Mouse (Mus musculus): ENCODE results near the gene Atp2c2.

Gene Atp2c2

DNA sequence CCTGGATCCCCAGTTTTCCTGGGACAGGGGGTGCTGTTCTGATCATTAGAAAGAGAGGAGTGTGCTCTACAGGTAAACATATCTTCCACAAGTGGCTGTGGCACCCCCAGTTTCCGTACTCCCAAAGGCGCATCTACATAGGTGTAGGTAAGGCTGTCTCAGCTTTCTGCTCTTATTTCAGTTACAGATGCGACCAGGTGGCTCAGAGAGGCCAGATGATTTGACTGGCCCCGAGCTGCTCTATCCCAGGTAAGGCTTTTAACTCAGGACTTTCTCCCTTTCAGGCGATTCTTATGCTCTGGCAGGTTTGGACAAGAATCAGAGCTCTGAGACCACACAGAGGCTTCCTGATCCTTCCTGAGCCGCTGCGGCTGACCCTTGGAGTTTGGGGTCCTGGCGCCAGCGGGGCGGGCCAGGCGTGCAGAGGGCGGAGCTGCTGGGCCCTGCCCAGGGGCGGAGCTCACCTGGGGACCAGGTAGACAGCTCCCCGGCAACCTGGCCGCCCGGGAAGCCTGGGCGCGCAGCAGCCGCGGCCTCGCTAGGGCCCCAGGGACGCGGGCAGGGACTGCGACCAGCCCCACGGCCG lies at the start of gene Atp2c2:
Atp2c2 (plus strand) TSS at position 461 of the 586 bp plus-strand sequence.
- DNase-seq (ENCODE audit: low spot score), result peak; percentile 55

DNA sequence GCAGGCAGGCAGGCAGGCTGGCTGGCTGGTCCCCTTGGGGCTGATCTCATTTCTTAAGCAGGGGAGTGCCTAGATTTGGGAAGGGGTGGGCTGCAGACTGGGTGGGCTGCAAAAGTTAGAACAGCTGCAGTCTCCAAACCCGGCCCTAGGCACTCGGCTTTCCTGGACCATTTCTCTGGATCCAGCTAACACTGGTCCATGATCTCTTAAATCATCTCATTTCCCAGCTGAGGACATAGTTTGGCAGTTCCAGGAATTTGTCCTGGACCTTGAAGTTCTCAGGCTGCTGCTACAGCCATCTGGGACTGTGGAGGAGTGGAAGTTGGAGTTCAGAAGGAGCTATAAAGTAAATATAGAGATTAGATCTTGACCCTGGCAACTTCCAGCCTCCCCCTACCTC lies 48.5 kb upstream of the Atp2c2 start:
- no peak for DNase-seq (ENCODE audit: low spot score)

DNA sequence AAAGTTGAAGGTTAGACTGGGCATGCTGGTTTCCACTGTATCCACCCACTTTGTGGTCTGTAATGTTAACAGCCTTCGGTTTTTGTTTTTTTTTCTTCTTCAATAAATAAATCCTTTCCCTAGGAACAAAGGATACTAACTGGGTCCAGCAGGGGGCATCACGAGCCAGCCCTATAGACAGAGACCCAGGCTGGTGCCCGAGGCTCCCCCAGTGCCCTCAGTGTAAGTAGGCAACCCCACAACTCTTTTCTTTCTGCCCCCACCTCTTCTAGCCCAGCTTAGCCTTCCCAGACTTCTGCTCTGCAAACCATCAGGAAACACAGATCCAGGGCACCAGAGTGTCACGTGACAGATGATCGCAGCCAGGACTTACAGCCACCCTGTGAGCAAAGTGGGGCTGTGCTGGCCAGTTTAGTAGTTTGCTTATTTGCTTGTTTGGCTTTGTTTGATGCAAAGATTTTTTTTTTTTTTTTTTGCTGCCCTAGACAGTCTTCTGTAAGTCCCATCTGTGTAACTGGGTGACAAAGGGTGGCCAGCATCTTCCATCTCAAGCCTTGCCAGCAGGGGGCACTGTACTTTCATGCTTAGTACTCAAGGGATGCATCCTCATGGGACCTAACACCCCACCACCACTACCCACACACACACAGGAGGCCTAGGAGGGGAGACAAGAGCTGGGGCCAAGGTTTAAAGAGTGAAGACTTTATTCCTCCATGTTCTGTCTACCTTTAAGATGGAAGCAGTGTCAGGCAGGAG lies 42.9 kb upstream of the Atp2c2 start:
- peak; percentile 53 for DNase-seq (ENCODE audit: low spot score)

DNA sequence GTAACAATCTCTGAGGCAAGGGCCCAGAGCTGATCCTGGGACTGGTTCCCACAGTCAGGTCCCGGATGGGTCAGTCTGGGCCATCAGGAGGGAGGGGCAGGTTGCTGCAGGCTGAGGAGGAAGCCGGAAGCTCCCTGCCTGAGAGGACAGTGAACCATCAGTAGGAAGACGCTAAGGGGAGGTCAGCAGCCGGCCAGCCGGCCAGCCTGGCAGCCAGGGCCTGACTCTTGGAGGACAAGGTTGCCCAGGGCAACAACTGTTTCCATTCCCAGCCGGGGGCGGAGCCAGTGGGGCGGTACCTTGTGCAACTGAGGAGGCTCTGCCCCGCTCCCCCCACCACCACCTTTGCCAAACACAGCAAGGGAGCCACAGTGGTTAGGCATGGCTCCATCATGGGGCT lies 38.7 kb upstream of the Atp2c2 start:
- DNase-seq (ENCODE audit: low spot score), result peak; percentile 56

DNA sequence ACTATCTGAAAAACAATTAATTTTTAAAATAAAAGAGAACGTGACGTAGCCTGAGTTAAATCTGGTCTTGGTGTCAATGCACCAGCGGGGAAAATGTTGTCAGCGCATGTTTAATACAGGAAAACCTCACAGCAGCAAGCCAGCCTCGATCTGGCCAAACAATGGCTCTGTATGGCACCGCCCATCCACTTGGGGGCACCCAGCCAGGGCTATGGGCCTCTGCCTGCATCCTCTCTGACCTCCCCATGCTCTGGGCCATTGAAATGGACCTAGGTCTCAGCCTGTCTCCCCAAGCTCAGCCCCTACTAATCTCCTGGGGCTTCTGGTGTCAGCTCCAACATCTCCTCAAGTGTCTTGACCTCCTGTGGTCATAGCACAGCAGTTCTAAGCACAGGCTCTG lies 37.9 kb upstream of the Atp2c2 start:
- no peak for DNase-seq (ENCODE audit: low spot score)

DNA sequence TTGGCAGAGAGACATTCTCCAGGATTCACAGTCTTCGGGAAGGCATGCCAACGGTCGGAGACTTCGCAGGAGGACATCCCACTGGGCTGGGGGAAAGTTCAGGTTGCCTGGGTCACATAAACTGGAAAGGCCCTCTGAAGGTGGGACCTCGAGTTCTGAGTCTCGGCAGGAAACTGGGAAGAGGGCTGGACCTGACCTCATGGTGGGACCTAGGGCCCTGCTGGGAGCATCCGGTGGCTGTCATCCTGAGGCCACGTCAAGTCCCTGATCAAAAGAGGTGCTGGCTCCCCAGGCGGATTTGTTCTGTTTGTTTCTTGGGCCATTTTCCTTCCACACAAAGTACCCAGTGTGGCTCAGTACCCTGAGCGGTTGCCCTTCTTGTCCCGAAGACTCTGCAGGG lies 36.4 kb upstream of the Atp2c2 start:
- no peak for DNase-seq (ENCODE audit: low spot score)

DNA sequence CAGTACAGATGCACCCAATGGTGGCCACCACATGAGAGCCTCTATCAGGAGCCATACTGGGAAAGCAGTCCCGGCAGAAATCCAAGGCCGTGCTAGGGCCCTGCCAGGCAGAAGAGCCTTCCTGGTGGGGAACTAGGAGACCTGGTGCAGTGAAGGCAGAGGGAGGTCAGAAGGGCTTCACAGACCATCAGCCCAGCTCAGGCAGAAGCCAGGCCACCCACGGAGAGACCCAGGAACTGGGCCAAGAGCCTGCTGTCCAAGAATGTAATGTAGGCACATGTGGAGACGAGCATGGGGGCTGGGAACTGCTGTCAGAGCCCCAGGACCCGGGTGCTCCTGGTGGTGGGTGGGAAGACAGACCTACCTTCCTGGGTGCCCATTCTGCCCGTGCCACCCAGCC lies 34.5 kb upstream of the Atp2c2 start:
- peak; percentile 40 for DNase-seq (ENCODE audit: low spot score)

DNA sequence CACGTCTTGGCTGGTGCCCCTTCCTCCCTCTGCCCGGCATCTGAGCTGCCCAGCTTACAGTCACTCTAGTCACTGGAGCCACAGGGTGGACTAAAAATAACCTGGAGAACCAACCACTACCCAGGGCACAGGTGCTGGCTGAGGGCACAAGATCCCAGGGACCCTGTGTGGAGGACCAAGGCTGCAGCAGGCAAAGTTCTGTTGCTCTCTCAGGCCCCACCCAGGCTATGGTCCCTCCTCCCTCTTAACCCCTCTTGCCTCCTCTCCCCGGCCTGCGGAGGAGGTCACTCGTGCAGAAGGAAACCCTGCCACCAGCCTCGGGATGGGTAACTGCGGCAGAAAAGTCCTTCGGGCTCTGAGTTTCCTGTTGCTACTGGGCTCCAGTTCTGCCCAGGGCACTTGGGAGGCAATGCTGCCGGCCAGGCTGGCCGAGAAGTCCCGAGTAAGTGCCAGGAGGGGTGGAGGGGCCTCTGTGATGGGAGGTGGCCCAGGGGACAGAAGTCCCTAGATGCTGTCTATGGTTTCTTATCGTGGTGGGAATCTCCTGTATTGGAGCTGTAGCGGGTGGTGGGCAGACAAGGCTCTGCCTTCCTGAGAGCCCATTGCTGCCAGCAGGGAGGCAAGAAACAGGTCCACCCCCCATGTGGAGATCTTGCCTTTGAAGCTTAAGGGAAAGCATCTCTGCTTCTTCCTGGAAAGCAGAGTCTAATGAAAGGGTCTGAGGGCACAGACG lies 33.4 kb upstream of the Atp2c2 start, which contains the start of gene Wfdc1:
Wfdc1 (plus strand) TSS at position 147 of the 733 bp plus-strand sequence.
- DNase-seq (ENCODE audit: low spot score), result peak; percentile 36

DNA sequence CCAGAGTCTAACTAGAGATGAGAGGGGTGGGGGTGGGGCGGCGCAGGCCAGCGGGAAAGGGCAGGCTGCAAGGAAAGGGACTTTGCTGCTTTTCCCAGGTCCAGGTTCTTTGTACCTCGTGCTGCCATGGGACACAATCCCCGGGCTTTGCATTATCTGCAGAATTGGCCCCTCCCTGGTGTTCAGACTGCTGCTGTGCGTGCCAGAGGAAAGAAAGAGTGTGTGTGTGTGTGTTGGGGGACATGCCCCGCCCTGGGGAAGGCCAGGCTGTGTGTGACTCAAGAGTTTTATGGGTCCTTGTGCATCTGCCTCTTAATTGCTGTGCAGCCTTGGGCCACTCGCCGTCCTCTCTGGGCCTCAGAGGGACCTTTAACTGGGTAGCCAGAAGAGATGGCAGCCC lies 31.4 kb upstream of the Atp2c2 start:
- no peak for DNase-seq (ENCODE audit: low spot score)

DNA sequence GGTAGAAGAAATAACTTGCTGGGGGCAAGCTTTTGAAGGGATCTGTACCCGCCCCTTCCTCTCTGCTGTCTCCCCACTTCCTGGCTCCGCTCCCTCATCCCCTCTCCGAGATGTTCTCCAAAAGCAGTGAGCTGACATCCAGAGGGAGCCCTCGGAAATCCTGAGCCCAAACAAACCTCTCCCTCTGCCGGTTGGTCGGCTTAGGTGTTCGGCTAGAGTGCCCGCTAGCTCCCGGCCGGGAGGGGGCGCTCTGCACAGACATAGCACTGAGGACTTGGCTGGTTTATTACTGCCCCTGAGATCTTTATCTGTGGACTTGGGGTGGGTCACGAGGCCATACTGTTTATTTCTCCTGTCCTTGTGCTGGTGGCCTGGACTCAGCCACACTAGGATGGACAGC lies 30.5 kb upstream of the Atp2c2 start:
- DNase-seq (ENCODE audit: low spot score), result peak; percentile 46

DNA sequence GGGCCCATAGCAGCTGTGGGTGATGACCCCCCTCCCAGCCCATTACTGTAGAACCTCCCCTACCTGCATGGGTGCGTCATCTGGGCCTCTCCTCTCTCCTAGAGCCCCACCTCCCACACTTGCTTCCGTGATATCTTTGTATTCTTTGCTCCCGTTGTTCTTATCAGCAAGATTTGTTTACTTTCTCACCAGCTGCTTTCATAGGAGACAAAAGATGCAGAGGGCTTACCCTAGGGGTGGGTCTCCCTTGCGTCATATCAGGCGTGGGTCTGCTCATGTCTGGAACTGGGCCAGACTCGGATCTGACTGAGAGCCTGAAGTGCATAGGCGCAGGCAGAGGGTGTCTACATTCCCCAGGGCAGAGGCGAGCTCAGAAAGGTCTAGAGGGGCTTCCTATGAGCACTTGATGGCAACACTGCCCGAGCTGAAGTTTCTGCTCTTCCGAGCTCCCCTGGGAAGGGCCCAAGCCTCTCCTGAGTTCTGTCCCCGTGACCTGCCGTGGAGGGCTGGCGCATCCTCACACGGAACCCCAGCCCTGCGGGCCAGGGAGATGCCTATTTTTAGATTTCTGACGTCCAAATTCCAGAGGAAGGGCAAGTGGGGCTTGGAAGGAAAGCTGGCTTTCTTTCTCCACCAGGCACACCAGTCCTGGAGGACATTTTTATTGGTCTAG lies 29.3 kb upstream of the Atp2c2 start:
- DNase-seq (ENCODE audit: low spot score), result peak; percentile 69

DNA sequence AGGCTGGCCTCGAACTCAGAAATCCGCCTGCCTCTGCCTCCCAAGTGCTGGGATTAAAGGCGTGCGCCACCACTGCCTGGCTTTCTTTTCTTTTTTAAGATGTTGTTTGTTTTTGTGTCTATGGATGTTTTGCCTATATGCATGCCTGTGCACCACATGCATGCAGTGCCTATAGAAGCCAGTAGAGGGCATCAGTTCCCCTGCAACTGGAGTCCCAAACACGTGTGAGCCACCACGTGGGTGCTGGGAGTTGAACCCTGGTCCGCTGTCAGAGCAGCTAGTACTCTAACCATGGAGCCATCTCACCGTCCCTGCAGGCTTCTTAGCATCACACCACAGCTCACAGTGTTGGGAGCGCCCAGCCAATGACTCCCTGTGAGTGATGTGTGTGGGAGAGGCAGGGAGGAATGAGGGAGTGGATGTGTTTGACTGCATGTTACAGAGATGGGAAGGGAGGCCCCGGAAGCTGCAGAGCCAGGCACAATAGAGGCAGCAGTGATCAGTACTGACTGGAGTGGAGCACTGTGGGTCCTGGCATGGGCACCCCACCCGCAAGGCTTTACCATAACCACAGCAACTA lies 25.7 kb upstream of the Atp2c2 start:
- no peak for DNase-seq (ENCODE audit: low spot score)

DNA sequence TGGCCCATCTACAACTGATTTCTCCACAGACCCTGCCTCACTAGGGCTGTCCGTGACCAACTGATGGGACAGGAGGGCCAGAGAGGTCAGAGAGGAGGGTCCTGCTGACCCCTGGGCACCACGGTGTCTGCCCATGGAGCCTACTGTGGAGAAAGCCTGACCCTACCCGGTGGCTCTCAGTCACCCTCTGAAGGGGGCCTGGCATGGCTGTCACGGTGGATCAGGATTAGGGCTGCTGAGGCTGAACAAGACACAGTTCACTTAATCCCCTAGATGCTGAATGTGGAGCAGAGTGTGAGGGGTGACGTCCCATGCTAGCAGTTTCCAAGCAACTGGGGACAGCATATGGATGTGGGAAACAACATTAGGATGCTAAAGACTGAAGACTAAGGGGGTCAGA lies 24.4 kb upstream of the Atp2c2 start:
- DNase-seq (ENCODE audit: low spot score), result no peak

DNA sequence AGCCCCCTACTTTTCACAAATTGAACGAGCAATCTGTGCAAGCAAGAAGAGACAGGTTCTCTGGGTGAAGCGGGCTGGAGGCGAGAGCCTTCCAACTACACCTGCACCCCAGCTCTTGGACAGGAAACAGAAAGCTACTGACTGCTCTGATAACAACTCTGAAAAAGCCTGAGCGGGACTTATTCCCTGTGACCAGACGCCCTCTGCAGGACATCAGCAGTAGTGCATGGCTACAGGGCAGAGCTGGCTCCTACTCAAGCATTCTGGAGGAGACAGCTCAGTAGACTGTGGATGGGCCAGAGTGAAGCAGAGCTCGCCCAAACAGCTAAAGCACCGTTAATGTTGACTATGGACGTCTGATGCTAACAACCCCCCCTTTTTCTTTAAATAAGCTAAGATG lies 23.4 kb upstream of the Atp2c2 start:
- peak; percentile 93 for DNase-seq (ENCODE audit: low spot score)

DNA sequence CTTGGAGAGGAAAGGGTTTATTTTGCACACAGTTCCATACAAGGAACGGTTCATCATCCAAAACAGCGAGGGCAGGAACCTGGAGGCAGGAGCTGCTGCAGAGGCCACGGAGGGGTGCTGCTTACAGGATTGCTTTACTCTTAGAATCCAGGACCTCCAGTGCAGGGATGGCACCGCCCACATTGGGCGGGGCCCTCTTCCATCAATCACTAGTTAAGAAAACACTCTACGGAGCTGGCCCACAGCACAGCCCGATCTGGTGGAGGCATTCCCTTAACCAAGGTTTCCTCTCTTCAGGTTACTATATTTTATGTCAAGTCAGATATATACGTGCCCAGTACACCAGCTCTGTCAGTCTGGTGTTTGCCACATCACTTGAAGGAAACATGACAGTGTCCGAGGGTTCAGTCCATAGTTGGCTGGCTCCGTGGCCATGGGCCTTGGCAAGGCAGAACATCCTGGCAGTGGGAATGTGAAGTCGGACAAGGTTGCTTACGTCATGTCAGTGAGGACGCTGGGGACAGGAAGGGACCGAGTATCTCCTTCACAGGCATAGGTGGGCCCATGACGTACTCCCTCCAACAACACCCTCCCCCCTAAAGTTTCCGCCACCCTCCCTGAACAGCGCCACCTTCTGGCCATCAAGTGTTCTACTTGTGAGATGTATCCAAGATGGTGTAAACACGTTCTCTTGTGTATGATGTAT lies 21.5 kb upstream of the Atp2c2 start:
- no peak for DNase-seq (ENCODE audit: low spot score)

DNA sequence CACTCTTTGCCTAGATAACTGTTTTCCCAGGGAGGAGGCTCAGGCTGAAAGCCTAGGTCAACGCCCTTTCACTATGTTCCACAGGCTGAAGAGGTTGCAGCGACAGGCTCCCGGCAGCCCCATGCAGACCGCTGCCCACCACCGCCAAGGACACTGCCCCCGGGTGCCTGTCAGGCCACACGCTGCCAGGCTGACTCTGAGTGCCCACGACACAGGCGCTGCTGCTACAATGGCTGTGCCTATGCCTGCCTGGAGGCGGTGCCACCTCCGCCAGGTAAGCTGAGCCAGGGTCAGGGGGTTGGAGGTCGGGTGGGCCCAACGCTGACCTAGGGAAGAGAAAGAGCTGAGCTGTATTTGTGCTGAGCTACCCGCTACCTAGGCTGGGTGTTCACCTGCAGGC lies 20.6 kb upstream of the Atp2c2 start:
- no peak for DNase-seq (ENCODE audit: low spot score)

DNA sequence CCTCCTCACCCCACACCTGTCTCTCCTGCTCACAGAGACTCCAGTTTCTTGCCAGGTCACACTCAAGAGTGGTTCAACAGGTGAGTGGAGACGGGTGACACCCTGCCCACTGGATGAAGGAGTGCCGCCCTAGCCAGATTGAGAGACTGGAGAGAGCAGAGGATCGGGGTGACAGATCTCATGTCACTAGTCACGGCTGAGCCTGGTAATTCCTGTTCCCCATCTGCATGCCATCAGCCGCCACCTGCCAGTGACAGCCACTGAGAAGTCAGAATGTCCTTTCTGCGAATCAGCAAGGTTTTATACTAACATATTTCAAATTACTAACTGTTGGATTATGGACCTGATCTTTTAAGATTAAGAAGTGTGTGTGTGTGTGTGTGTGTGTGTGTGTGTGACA lies 9.2 kb upstream of the Atp2c2 start:
- no peak for DNase-seq (ENCODE audit: low spot score)

DNA sequence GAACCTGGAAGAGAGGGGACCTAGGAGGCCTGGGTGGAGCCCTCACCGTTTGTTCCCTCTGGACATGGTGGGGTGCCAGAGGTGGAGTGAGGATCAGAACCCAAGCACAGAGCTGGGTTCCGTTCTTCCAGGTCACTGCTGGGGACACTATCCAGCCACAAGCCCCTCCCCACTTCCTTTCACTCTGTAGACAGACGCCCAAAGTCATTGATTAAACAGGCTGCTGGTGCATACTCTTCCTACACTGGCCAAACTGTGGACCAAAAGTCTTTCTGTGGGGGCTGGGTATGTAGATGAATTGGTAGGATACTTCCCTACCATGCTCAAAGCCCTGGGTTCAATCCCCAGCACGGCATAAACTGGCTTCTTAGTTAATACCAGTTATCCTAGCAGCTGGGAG lies 7.8 kb upstream of the Atp2c2 start:
- no peak for DNase-seq (ENCODE audit: low spot score)

DNA sequence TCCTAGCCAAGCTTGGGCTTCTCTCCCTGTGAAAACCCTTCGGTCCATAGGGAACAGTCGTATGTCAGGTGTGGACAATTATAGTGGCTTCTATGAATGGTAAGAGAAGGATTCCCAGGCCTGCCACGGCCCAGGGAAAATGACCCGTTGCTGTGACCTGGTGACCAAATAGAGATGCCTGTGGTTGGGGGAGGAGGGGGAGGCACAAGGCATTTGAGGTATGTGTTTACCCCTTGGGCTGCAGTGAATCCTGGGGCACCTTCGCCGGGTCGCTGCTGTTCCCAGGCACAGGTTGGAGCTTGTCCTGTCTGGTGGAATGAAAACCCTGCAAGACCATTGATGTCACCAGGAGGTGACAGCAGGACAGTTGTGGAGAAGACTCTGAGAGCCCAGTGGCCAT lies 5.1 kb upstream of the Atp2c2 start:
- no peak for DNase-seq (ENCODE audit: low spot score)

DNA sequence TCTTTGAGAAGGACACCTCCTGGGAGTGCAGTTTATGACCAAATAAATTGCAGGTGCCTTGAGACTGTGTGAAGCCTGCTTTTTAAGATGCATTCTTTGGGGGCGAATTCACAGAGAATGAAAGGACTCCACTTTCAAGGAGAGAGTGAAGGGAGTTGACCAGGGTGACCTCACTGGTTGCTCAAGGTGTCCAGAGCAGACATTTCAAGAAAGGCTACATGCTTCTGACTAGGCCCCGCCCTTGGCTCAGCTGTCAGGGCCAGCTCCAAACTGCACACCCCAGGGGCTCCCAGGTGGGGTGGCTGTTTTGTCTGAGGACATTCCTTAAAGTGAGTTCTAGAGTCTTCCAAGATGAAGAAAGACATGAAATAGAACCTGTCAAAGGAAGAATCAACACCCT lies 2.6 kb upstream of the Atp2c2 start:
- DNase-seq (ENCODE audit: low spot score), result no peak

DNA sequence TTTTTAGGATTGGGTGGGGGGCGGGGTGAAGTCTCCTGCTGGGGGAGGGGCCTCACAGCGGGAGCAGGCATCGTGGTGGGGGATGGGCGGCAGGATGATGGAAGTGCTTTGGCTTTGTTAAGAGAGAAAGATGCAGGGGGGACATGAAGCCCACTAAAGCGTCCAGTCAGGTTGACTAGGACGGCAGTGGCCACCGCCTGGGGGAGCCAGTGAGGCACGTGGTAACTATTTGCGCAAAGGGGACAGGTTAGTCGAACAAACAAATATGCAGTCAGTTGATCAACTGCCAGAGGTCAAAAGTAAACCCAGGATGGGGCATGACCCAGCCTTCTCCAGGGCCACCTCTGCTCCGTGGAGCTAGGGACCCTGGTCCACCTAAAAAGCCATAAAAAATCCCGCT lies 849 bp upstream of the Atp2c2 start:
- DNase-seq (ENCODE audit: low spot score), result peak; percentile 72

DNA sequence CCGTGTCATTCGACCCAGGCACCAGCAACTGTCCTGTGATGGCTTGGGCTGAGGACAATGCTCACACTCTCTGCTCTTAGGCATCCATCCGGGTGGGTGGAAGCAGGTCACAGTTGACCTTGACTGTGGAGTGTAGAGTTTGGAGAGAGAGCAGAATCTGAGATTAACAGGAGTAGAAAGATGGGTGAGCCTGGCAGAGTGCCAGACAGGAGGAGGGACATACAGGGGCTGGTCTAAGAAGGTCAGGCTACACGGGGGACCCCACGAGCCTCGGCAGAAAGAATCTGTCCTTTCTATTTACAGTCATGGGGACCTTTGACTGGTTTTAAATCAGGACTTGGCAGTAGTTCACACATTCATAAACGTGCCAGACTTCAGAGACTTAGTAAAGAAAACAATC lies 3.2 kb downstream of the Atp2c2 start:
- DNase-seq (ENCODE audit: low spot score), result no peak

All from urinary bladder, postnatal 14 days (tissue).